Mouse (Mus musculus): ENCODE measurements at regions not wholly inside any gene's neighbourhood (a gene's known extent, or its start where the extent isn't known, plus 50 kb on each side); places are given as distances from the start of the nearest gene placed in this dataset.

- Histone ChIP-seq H3K4me1 (no peaks in the 10 kb centered on the region), H3K27me3 (ENCODE audit: poor library complexity, severe bottlenecking) (no peaks in the 10 kb centered on the region), H3K27ac (no peak overlapping the region), H3K36me3 (replicated peaks) (no peaks in the 10 kb centered on the region), H3K4me3 (no peak overlapping the region), H3K9me3 (no peaks in the 10 kb centered on the region)
- DNase-seq (ENCODE audit: extremely low spot score, low spot score), result no peak
- WGBS, result 82% methylated on average over 4 of the region's 4 CpGs
Measured at GRCm38 (mm10) chr4:12287079-12287686, 115.4 kb upstream of the Fam92a start.

- H3K27ac ChIP-seq, result no peak overlapping the region
- WGBS, result 95% methylated on average over 1 of the region's 1 CpGs
- no peak overlapping the region for H3K4me3 ChIP-seq
- DNase-seq (ENCODE audit: extremely low spot score, low spot score), result no peak
- no peaks in the 10 kb centered on the region for H3K27me3 ChIP-seq (ENCODE audit: poor library complexity, severe bottlenecking)
- no peaks in the 10 kb centered on the region for H3K9me3 ChIP-seq
- no peaks in the 10 kb centered on the region for H3K4me1 ChIP-seq
- H3K36me3 ChIP-seq (replicated peaks), result no peaks in the 10 kb centered on the region
Measured at GRCm38 (mm10) chr4:12286391-12286790, 114.6 kb upstream of the Fam92a start.

GRCm38 (mm10) chr4:12285983-12286382 is 114.2 kb upstream of the Fam92a start:
- Histone ChIP-seq H3K27ac (no peak overlapping the region), H3K27me3 (ENCODE audit: poor library complexity, severe bottlenecking) (no peaks in the 10 kb centered on the region), H3K36me3 (replicated peaks) (no peaks in the 10 kb centered on the region), H3K4me1 (no peaks in the 10 kb centered on the region), H3K9me3 (no peaks in the 10 kb centered on the region), H3K4me3 (no peak overlapping the region)
- no peak for DNase-seq (ENCODE audit: extremely low spot score, low spot score)

- Histone ChIP-seq H3K4me1 (peaks cover 5% of the 10 kb centered on the region), H3K4me3 (no peak overlapping the region), H3K27me3 (ENCODE audit: poor library complexity, severe bottlenecking) (no peaks in the 10 kb centered on the region), H3K36me3 (replicated peaks) (no peaks in the 10 kb centered on the region), H3K9me3 (no peaks in the 10 kb centered on the region), H3K27ac (no peak overlapping the region)
- WGBS, result 85% methylated on average over 3 of the region's 3 CpGs
- no peak for DNase-seq (ENCODE audit: extremely low spot score, low spot score)
Measured at GRCm38 (mm10) chr4:12277949-12278348, 106.1 kb upstream of the Fam92a start.

GRCm38 (mm10) chr4:12273369-12273768 is 101.6 kb upstream of the Fam92a start:
- Histone ChIP-seq H3K27me3 (ENCODE audit: poor library complexity, severe bottlenecking) (no peaks in the 10 kb centered on the region), H3K27ac (no peak overlapping the region), H3K4me3 (no peak overlapping the region), H3K36me3 (replicated peaks) (no peaks in the 10 kb centered on the region), H3K9me3 (no peaks in the 10 kb centered on the region), H3K4me1 (peaks cover 14% of the 10 kb centered on the region)
- 74% methylated on average over 6 of the region's 6 CpGs for WGBS
- DNase-seq (ENCODE audit: extremely low spot score, low spot score), result no peak

- H3K4me3 ChIP-seq, result no peak overlapping the region
- no peaks in the 10 kb centered on the region for H3K36me3 ChIP-seq (replicated peaks)
- no peaks in the 10 kb centered on the region for H3K9me3 ChIP-seq
- no peak for DNase-seq (ENCODE audit: extremely low spot score, low spot score)
- H3K27ac ChIP-seq, result no peak overlapping the region
- no peaks in the 10 kb centered on the region for H3K27me3 ChIP-seq (ENCODE audit: poor library complexity, severe bottlenecking)
- peaks cover 14% of the 10 kb centered on the region for H3K4me1 ChIP-seq
- WGBS, result 33% methylated on average over 6 of the region's 6 CpGs
Measured at GRCm38 (mm10) chr4:12272914-12273313, 101.1 kb upstream of the Fam92a start.

GRCm38 (mm10) chr4:12272378-12272777 is 100.6 kb upstream of the Fam92a start:
- Histone ChIP-seq H3K4me1 (peaks cover 14% of the 10 kb centered on the region), H3K9me3 (no peaks in the 10 kb centered on the region), H3K36me3 (replicated peaks) (no peaks in the 10 kb centered on the region), H3K27ac (no peak overlapping the region), H3K27me3 (ENCODE audit: poor library complexity, severe bottlenecking) (no peaks in the 10 kb centered on the region), H3K4me3 (no peak overlapping the region)
- WGBS, result 77% methylated on average over 6 of the region's 6 CpGs
- no peak for DNase-seq (ENCODE audit: extremely low spot score, low spot score)

GRCm38 (mm10) chr4:12263746-12264145 is 91.9 kb upstream of the Fam92a start:
- Histone ChIP-seq H3K4me1 (peaks cover 11% of the 10 kb centered on the region; the same call in 1 of the 2 replicates), H3K27me3 (ENCODE audit: poor library complexity, severe bottlenecking) (no peaks in the 10 kb centered on the region), H3K9me3 (no peaks in the 10 kb centered on the region), H3K4me3 (no peak overlapping the region), H3K27ac (peak overlapping the region; percentile 51; the same call in 1 of the 2 replicates), H3K36me3 (replicated peaks) (no peaks in the 10 kb centered on the region)
- no peak for DNase-seq (ENCODE audit: extremely low spot score, low spot score)

- H3K9me3 ChIP-seq, result no peaks in the 10 kb centered on the region
- 65% methylated on average over 10 of the region's 10 CpGs for WGBS
- 0 out of 2 replicates have a peak overlapping the region, but pooled peaks have one; percentile 15 for H3K27ac ChIP-seq
- peaks cover 11% of the 10 kb centered on the region; the same call in 1 of the 2 replicates for H3K4me1 ChIP-seq
- no peaks in the 10 kb centered on the region for H3K36me3 ChIP-seq (replicated peaks)
- peak; percentile 17 for DNase-seq (ENCODE audit: extremely low spot score, low spot score)
- H3K4me3 ChIP-seq, result no peak overlapping the region
- H3K27me3 ChIP-seq (ENCODE audit: poor library complexity, severe bottlenecking), result no peaks in the 10 kb centered on the region
Measured at GRCm38 (mm10) chr4:12263197-12263596, 91.4 kb upstream of the Fam92a start.

GRCm38 (mm10) chr4:12247994-12248393 is 76.2 kb upstream of the Fam92a start:
- no peaks in the 10 kb centered on the region for H3K27me3 ChIP-seq (ENCODE audit: poor library complexity, severe bottlenecking)
- no peaks in the 10 kb centered on the region for H3K4me1 ChIP-seq
- H3K27ac ChIP-seq, result no peak overlapping the region
- no peaks in the 10 kb centered on the region for H3K9me3 ChIP-seq
- no peak overlapping the region for H3K4me3 ChIP-seq
- H3K36me3 ChIP-seq (replicated peaks), result no peaks in the 10 kb centered on the region
- DNase-seq (ENCODE audit: extremely low spot score, low spot score), result no peak

GRCm38 (mm10) chr4:12246595-12246994 is 74.8 kb upstream of the Fam92a start:
- no peak overlapping the region for H3K27ac ChIP-seq
- no peak for DNase-seq (ENCODE audit: extremely low spot score, low spot score)
- no peaks in the 10 kb centered on the region for H3K36me3 ChIP-seq (replicated peaks)
- 76% methylated on average over 4 of the region's 4 CpGs for WGBS
- no peak overlapping the region for H3K4me3 ChIP-seq
- H3K9me3 ChIP-seq, result no peaks in the 10 kb centered on the region
- H3K27me3 ChIP-seq (ENCODE audit: poor library complexity, severe bottlenecking), result peaks cover 5% of the 10 kb centered on the region
- no peaks in the 10 kb centered on the region for H3K4me1 ChIP-seq

- no peak overlapping the region for H3K27ac ChIP-seq
- no peaks in the 10 kb centered on the region for H3K36me3 ChIP-seq (replicated peaks)
- H3K4me3 ChIP-seq, result no peak overlapping the region
- H3K4me1 ChIP-seq, result no peaks in the 10 kb centered on the region
- H3K27me3 ChIP-seq (ENCODE audit: poor library complexity, severe bottlenecking), result peaks cover 9% of the 10 kb centered on the region
- 5% methylated on average over 12 of the region's 12 CpGs for WGBS
- peak; percentile 67 for DNase-seq (ENCODE audit: extremely low spot score, low spot score)
- H3K9me3 ChIP-seq, result no peaks in the 10 kb centered on the region
Measured at GRCm38 (mm10) chr4:12240941-12241571, 69.2 kb upstream of the Fam92a start.

GRCm38 (mm10) chr4:12230731-12231130 is 58.9 kb upstream of the Fam92a start:
- Histone ChIP-seq H3K4me3 (no peak overlapping the region), H3K4me1 (no peaks in the 10 kb centered on the region), H3K27me3 (ENCODE audit: poor library complexity, severe bottlenecking) (no peaks in the 10 kb centered on the region), H3K27ac (no peak overlapping the region), H3K9me3 (no peaks in the 10 kb centered on the region), H3K36me3 (replicated peaks) (no peaks in the 10 kb centered on the region)
- DNase-seq (ENCODE audit: extremely low spot score, low spot score), result no peak
- 81% methylated on average over 1 of the region's 1 CpGs for WGBS

All from forebrain, embryonic 10.5 days (tissue).